Mouse (Mus musculus) lung, postnatal 36 days (tissue): ENCODE data around the gene Jhy.

Source experiments
- DNase-seq: peaks from one replicate; pipeline ENCODE4 v3.0.0; 2022; ENCODE audit warnings: mixed read lengths

The Jhy gene

GRCm38 (mm10) chr9:40917871-40918613, 45.9 kb downstream of the Jhy start:
- DNase-seq, result no peak

GRCm38 (mm10) chr9:40908915-40909314, 55.0 kb downstream of the Jhy start:
- DNase-seq, result no peak

- no peak for DNase-seq
Measured at GRCm38 (mm10) chr9:40908411-40908810, 55.5 kb downstream of the Jhy start.

GRCm38 (mm10) chr9:40907413-40907812, 56.5 kb downstream of the Jhy start:
- DNase-seq, result no peak

GRCm38 (mm10) chr9:40892456-40892855, 71.5 kb downstream of the Jhy start:
- no peak for DNase-seq

- no peak for DNase-seq
Measured at GRCm38 (mm10) chr9:40889389-40889788, 74.5 kb downstream of the Jhy start.

- DNase-seq, result no peak
Measured at GRCm38 (mm10) chr9:40885669-40886068, 78.2 kb downstream of the Jhy start.

GRCm38 (mm10) chr9:40878998-40879397, 84.9 kb downstream of the Jhy start:
- DNase-seq, result no peak

GRCm38 (mm10) chr9:40878291-40878945, 85.5 kb downstream of the Jhy start:
- DNase-seq, result no peak

- no peak for DNase-seq
Measured at GRCm38 (mm10) chr9:40877881-40878235, 86.1 kb downstream of the Jhy start.

GRCm38 (mm10) chr9:40877146-40877880, 86.6 kb downstream of the Jhy start:
- DNase-seq, result no peak

GRCm38 (mm10) chr9:40876693-40877092, 87.2 kb downstream of the Jhy start:
- no peak for DNase-seq

- DNase-seq, result no peak
Measured at GRCm38 (mm10) chr9:40876164-40876563, 87.8 kb downstream of the Jhy start.

- no peak for DNase-seq
Measured at GRCm38 (mm10) chr9:40875431-40875830, 88.5 kb downstream of the Jhy start.

- no peak for DNase-seq
Measured at GRCm38 (mm10) chr9:40874961-40875360, 89.0 kb downstream of the Jhy start.

GRCm38 (mm10) chr9:40873556-40874470, 90.1 kb downstream of the Jhy start, which contains the start of gene Bsx:
Gene Bsx, plus strand, starts transcription at chr9:40874127.
- peak; percentile 5 for DNase-seq

- DNase-seq, result peak; percentile 38
Measured at GRCm38 (mm10) chr9:40872156-40872478, 91.8 kb downstream of the Jhy start.

- no peak for DNase-seq
Measured at GRCm38 (mm10) chr9:40871369-40872155, 92.4 kb downstream of the Jhy start.

- DNase-seq, result no peak
Measured at GRCm38 (mm10) chr9:40870331-40870730, 93.6 kb downstream of the Jhy start.

GRCm38 (mm10) chr9:40859196-40859595, 104.7 kb downstream of the Jhy start:
- DNase-seq, result no peak

- DNase-seq, result no peak
Measured at GRCm38 (mm10) chr9:40858461-40859160, 105.3 kb downstream of the Jhy start.
